Mouse (Mus musculus): ENCODE data around the gene Fam181a.

- TF ChIP-seq CTCF (conservative IDR thresholded peaks at IDR 0.05; ENCODE audit: low read length) (no peak), NANOG (IDR thresholded peaks at IDR 0.05; ENCODE audit: borderline replicate concordance, low read length) (no peak)
Observed at GRCm38 (mm10) chr12:103333426-103333825, 22.7 kb downstream of the Fam181a start.

Data from E14TG2a.4 (cell line).